Mouse (Mus musculus) G1E (cell line): ENCODE results near the gene D430042O09Rik.

Experiments used
- CTCF ChIP-seq: IDR thresholded peaks from 2 replicates; pipeline ENCODE4 v1.5.1; 2012; ENCODE audit warnings: low read depth, low read length, inconsistent platforms, mixed read lengths
- GATA1 ChIP-seq: IDR thresholded peaks from 2 replicates; pipeline ENCODE4 v1.6.1; 2012; ENCODE audit warnings: borderline replicate concordance, low read length, inconsistent platforms, mixed read lengths
- TAL1 ChIP-seq: conservative IDR thresholded peaks from 2 replicates; pipeline ENCODE4 v1.6.1; 2012; ENCODE audit warnings: low read depth, low read length, inconsistent platforms, mixed read lengths

DNA sequence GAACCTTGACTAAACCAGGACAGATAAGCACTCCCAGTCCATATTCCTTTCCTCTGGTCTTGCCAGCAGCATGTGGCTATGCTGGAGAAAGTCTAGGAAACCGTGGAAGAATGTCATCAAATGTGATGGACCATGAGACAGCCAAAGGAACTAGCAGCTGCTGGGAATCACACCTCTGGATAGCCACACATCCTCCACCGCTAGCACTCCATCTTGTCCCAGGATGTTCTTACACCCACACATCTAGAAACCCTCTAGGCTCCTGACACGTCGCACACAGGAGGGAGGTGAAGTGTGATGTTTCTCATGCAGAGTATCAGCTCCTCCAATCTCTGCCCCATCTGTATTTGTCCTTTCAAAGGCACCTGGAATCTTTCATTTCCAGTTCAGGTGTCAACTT, 17.2 kb upstream of the D430042O09Rik start:
- no peak for TF ChIP-seq CTCF
- no peak for TF ChIP-seq GATA1
- TF ChIP-seq TAL1, result no peak
